Mouse (Mus musculus) heart, adult 2 months (tissue): ENCODE data around the gene Hsd17b11. TPM values are rescaled to one million over a fixed set of nuclear protein-coding genes. Genes with fewer than 3 reads are reported as not detected.

ENCODE experiments used
- DNase-seq, 2 experiments: peaks; one replicate each; pipeline ENCODE4 v3.0.0; 2021
- H3K27ac ChIP-seq: fragments of 200-600 bp; 2 replicates; pipeline ENCODE4 v1.8.1; 2022
- H3K27me3 ChIP-seq: fragments of 200-500 bp; 2 replicates; pipeline ENCODE4 v1.6.1; 2012; ENCODE audit warnings: mild to moderate bottlenecking, low read length, inconsistent platforms, mixed read lengths; ENCODE audit not compliant: control insufficient read depth, insufficient read depth
- H3K36me3 ChIP-seq: fragments of 200-500 bp; 2 replicates; pipeline ENCODE4 v1.6.1; 2012; ENCODE audit warnings: low read length, inconsistent platforms; ENCODE audit not compliant: control insufficient read depth, insufficient read depth
- H3K4me1 ChIP-seq: fragments of 200-500 bp; 2 replicates; pipeline ENCODE4 v1.6.1; 2011; ENCODE audit warnings: low read length; ENCODE audit not compliant: control insufficient read depth, insufficient read depth
- H3K4me3 ChIP-seq: fragments of 200-600 bp; 2 replicates; pipeline ENCODE4 v1.8.1; 2022
- H3K79me2 ChIP-seq: fragments of 200-500 bp; replicated peaks from 2 replicates; pipeline ENCODE4 v1.6.1; 2012; ENCODE audit warnings: mild to moderate bottlenecking, inconsistent platforms, low read length, moderate library complexity, mixed read lengths; ENCODE audit not compliant: control insufficient read depth, insufficient read depth
- H3K9ac ChIP-seq: fragments of 200-500 bp; 2 replicates; pipeline ENCODE4 v1.6.1; 2012; ENCODE audit warnings: low read depth, mild to moderate bottlenecking, control low read depth, inconsistent platforms, low read length, mixed read lengths
- CTCF ChIP-seq: fragments of 200-600 bp; IDR thresholded peaks from 2 replicates; pipeline ENCODE4 v1.8.1; 2022; ENCODE audit warnings: antibody characterized with exemption, mild to moderate bottlenecking, moderate library complexity
- EP300 ChIP-seq: fragments of 200-500 bp; IDR thresholded peaks from 2 replicates; pipeline ENCODE4 v1.6.1; 2011; ENCODE audit warnings: low read depth, low read length, control low read depth; ENCODE audit not compliant: insufficient read depth
- POLR2A ChIP-seq: fragments of 200-500 bp; IDR thresholded peaks from 2 replicates; pipeline ENCODE4 v1.6.1; 2011; ENCODE audit warnings: mild to moderate bottlenecking, low read depth, low read length, control low read depth; ENCODE audit not compliant: insufficient read depth
- WGBS: fragments of 180-500 bp; shearing (Covaris S2); methylation state at CpG from one replicate; pipeline ENCODE4 v1.1.7; 2018; 5-methylcytosine and 5-hydroxymethylcytosine counted together
- intact Hi-C: fragments of 180-260 bp; cut with DNase I; formaldehyde crosslinking; loops from one replicate; pipeline ENCODE4 v1.15.1; 2025
- polyA plus RNA-seq: library from polyadenylated mRNA; depleted of rRNA; stranded (reverse); fragments of >200 nt; gene quantifications from 2 replicates; pipeline ENCODE4 v1.2.3, GENCODE M21; 2012
- total RNA-seq, 2 experiments: library from RNA; stranded (reverse); gene quantifications; 2 replicates each; pipeline ENCODE4 v1.2.3; 2021

The Hsd17b11 gene
- total and polyA plus RNA-seq, 3 experiments, result 14.0 to 30.8 (median 23.1) TPM

DNA sequence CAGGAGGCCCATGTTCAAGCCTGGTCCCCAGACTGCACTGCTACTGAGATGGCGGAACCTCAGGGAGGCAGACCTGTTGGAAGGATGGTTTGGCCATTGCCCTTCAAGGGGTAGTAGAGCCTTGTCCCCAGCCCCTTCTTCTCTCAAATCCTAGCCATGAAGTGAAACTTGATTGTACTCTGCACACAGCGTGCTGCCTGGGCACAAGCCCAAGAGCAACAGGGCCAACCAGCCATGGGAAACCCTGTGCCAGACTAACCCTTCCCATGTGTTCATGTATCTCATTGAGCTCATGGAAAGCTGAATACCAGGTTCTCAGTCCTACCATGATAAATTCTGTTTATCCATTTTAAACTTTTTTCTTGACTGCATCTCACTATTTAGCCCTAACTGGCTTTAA lies 21.2 kb upstream of the Hsd17b11 start:
- TF ChIP-seq POLR2A (no peak), EP300 (no peak), CTCF (no peak)
- H3K4me1 ChIP-seq, result peaks cover 4% of the 10 kb centered on the region
- no peak for DNase-seq
- H3K27me3 ChIP-seq, result no peaks in the 10 kb centered on the region
- 54% methylated on average over 2 of the region's 2 CpGs for WGBS
- H3K36me3 ChIP-seq, result peaks cover 3% of the 10 kb centered on the region; the same call in 1 of the 2 replicates
- H3K79me2 ChIP-seq, result no peaks in the 10 kb centered on the region
- no peak overlapping the region for H3K9ac ChIP-seq
- no peak overlapping the region for H3K4me3 ChIP-seq
- H3K27ac ChIP-seq, result no peak overlapping the region
- intact Hi-C loops, result loop anchor here (10.0 kb wide), 1 partner anchor 188 kb away; no protein-coding TSS in a partner anchor

GRCm38 (mm10) chr5:104039154-104039932 lies 17.6 kb upstream of the Hsd17b11 start:
- H3K9ac ChIP-seq, result no peak overlapping the region
- no peak overlapping the region for H3K4me3 ChIP-seq
- 59% methylated on average over 6 of the region's 6 CpGs for WGBS
- intact Hi-C loops, result loop anchor here (1.0 kb wide), 1 partner anchor 40 kb away; no protein-coding TSS in a partner anchor
- no peaks in the 10 kb centered on the region for H3K79me2 ChIP-seq
- H3K27ac ChIP-seq, result no peak overlapping the region
- peak; percentile 36 to 67 for DNase-seq
- peaks cover 4% of the 10 kb centered on the region; the same call in 1 of the 2 replicates for H3K4me1 ChIP-seq
- peaks cover 4% of the 10 kb centered on the region; the same call in 1 of the 2 replicates for H3K36me3 ChIP-seq
- TF ChIP-seq POLR2A (no peak), CTCF (peak; percentile 83)
- no peaks in the 10 kb centered on the region for H3K27me3 ChIP-seq

DNA sequence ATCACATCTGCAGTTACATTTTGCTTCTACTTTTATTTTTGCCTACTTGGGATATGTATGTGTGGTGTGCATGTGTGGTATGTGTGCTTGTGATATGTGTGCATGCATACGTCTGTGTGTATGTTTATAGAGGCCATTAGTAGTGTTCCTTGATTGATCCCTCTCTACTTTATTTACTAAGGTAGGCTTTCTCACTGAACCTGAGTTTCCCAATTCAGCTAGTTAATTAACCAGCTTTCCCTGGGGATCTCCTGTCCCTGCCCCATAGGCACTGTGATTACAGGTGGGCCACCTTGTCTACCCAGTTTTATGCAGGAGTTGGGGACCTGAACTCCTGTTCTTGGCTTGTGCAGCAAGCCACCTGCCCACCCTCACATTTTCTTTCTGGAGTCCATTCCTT lies 15.0 kb upstream of the Hsd17b11 start:
- no peak for TF ChIP-seq CTCF
- no peak for TF ChIP-seq EP300
- no peak for TF ChIP-seq POLR2A
- 96% methylated on average over 1 of the region's 1 CpGs for WGBS
- Histone ChIP-seq H3K36me3 (peaks cover 4% of the 10 kb centered on the region; the same call in 1 of the 2 replicates), H3K27ac (no peak overlapping the region), H3K4me3 (no peak overlapping the region), H3K9ac (no peak overlapping the region), H3K4me1 (peaks cover 2% of the 10 kb centered on the region; the same call in 1 of the 2 replicates), H3K79me2 (no peaks in the 10 kb centered on the region), H3K27me3 (no peaks in the 10 kb centered on the region)
- no peak for DNase-seq
- intact Hi-C loops, result no loop called here

DNA sequence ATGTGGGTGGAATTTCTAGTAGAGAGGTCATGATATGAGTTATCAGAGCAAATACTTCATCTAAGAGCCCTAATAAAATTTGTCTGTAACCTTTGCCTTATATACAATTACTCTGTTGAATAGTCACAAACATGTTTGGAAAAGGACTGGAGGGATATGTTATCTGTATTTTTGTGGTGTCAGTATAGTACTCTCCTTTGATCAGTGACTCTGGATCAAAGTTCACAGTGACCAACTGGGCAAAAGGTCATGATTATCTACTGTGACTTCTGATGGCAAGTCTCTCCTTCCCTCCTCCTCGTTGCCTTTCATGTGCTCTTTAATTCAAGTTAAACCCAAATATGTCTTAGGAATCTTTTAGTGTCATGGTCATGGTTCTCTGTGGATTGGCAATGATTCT lies 14.1 kb upstream of the Hsd17b11 start:
- no peaks in the 10 kb centered on the region for H3K27me3 ChIP-seq
- no peaks in the 10 kb centered on the region for H3K79me2 ChIP-seq
- peaks cover 4% of the 10 kb centered on the region; the same call in 1 of the 2 replicates for H3K36me3 ChIP-seq
- intact Hi-C loops, result no loop called here
- WGBS, result 24% methylated on average over 1 of the region's 1 CpGs
- H3K4me1 ChIP-seq, result peaks cover 2% of the 10 kb centered on the region; the same call in 1 of the 2 replicates
- H3K9ac ChIP-seq, result no peak overlapping the region
- no peak for TF ChIP-seq CTCF
- no peak for TF ChIP-seq EP300
- no peak for TF ChIP-seq POLR2A
- DNase-seq, result no peak
- no peak overlapping the region for H3K4me3 ChIP-seq
- H3K27ac ChIP-seq, result no peak overlapping the region

- TF ChIP-seq CTCF (no peak), POLR2A (no peak), EP300 (no peak)
- no peak overlapping the region for H3K9ac ChIP-seq
- intact Hi-C loops, result no loop called here
- no peak overlapping the region for H3K27ac ChIP-seq
- no peaks in the 10 kb centered on the region for H3K27me3 ChIP-seq
- H3K4me1 ChIP-seq, result peaks cover 2% of the 10 kb centered on the region; the same call in 1 of the 2 replicates
- no peak overlapping the region for H3K4me3 ChIP-seq
- peaks cover 4% of the 10 kb centered on the region; the same call in 1 of the 2 replicates for H3K36me3 ChIP-seq
- no peak for DNase-seq
- no peaks in the 10 kb centered on the region for H3K79me2 ChIP-seq
These were observed 13.3 kb upstream of the Hsd17b11 start for GRCm38 (mm10) chr5:104035066-104035465.

DNA sequence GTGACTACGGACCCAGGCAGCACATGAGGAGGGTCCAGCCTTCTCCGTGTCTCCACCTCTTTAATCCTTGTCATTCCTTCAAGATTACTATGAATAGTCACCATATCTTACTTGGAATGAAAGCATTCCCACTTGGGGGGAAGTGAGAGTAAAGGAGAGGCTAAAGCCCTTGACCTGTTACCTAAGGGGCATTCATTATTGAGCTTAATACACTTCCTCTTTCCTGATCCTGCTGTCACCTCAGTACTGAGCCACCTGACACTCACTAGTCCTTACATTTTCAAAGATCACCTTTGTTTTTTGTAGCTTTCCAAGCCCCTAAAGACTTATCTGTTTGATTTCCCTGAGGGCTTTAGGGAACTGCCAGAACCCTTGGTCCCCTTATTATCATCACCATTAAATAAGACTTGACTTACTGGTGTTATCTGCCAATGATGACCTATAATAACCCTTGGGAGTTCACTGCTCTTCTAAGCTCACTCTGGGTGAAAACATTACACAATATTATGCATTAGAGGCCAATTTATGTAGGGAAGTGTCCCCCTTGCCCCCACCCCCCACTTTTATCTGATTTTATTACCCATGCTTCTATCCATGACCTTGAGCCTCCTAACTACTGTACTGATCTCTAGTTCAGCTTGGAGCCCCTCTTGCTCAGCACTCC lies 10.8 kb upstream of the Hsd17b11 start:
- no peak overlapping the region for H3K4me3 ChIP-seq
- 54% methylated on average over 2 of the region's 2 CpGs for WGBS
- H3K36me3 ChIP-seq, result peaks cover 4% of the 10 kb centered on the region; the same call in 1 of the 2 replicates
- H3K27ac ChIP-seq, result no peak overlapping the region
- H3K9ac ChIP-seq, result no peak overlapping the region
- H3K27me3 ChIP-seq, result no peaks in the 10 kb centered on the region
- no peak for DNase-seq
- no peak for TF ChIP-seq POLR2A
- no peak for TF ChIP-seq CTCF
- TF ChIP-seq EP300, result no peak
- H3K4me1 ChIP-seq, result peaks cover 2% of the 10 kb centered on the region; the same call in 1 of the 2 replicates
- intact Hi-C loops, result no loop called here
- H3K79me2 ChIP-seq, result no peaks in the 10 kb centered on the region
